Mouse (Mus musculus) urinary bladder, postnatal 25 days (tissue): ENCODE data around the gene Cort.

Source experiments
- DNase-seq: peaks from one replicate; pipeline ENCODE4 v3.0.0; 2022; ENCODE audit warnings: low spot score

Cort gene

GRCm38 (mm10) chr4:149098571-149098970 lies 28.0 kb downstream of the Cort start:
- no peak for DNase-seq

- DNase-seq = no peak
Observed at GRCm38 (mm10) chr4:149097956-149098355, 28.6 kb downstream of the Cort start.

- no peak for DNase-seq
Observed at GRCm38 (mm10) chr4:149091364-149091763, 35.2 kb downstream of the Cort start.

- no peak for DNase-seq
Observed at GRCm38 (mm10) chr4:149085381-149085780, 41.2 kb downstream of the Cort start.

- peak; percentile 71 for DNase-seq
Observed at GRCm38 (mm10) chr4:149081528-149081927, 45.0 kb downstream of the Cort start.

- DNase-seq = no peak
Observed at GRCm38 (mm10) chr4:149080111-149080510, 46.5 kb downstream of the Cort start.

GRCm38 (mm10) chr4:149079629-149080028 lies 46.9 kb downstream of the Cort start:
- no peak for DNase-seq

GRCm38 (mm10) chr4:149078261-149078660 lies 48.3 kb downstream of the Cort start:
- DNase-seq = no peak

- peak; percentile 46 for DNase-seq
Observed at GRCm38 (mm10) chr4:149075871-149076575, 50.5 kb downstream of the Cort start.

- no peak for DNase-seq
Observed at GRCm38 (mm10) chr4:149075073-149075472, 51.5 kb downstream of the Cort start.
